8 mouse cellular contexts compared by ENCODE assay signal in genomic region chr11:98776843-98777590, GRCm38 (mm10). TPM values are rescaled to one million over a fixed set of nuclear protein-coding genes. Genes with fewer than 3 reads are reported as not detected.
DNase-seq lines count a peak whose midpoint lies in the region; ATAC-seq and TF ChIP-seq lines count a peak whose summit lies in the region.

No protein-coding gene starts in this region.

- no peaks in the 10 kb centered on the region for H3K36me3 ChIP-seq in ES-Bruce4 (ENCODE audit: control insufficient read depth, insufficient read depth, low read length, poor library complexity, severe bottlenecking)
- H3K36me3 ChIP-seq in lung, embryonic 14.5 days (ENCODE audit: insufficient read depth): no peaks in the 10 kb centered on the region
- H3K36me3 ChIP-seq in stomach, embryonic 16.5 days (ENCODE audit: control insufficient read depth, insufficient read depth, low read length): no peaks in the 10 kb centered on the region

- peak overlapping the region; percentile 52 for H3K9ac ChIP-seq in ES-Bruce4 (ENCODE audit: low read depth, poor library complexity, severe bottlenecking)
- H3K9ac ChIP-seq in lung, embryonic 14.5 days: peak overlapping the region; percentile 1
- peak overlapping the region; percentile 62 for H3K9ac ChIP-seq in stomach, embryonic 16.5 days (ENCODE audit: low read length)

- H3K27ac ChIP-seq in ES-Bruce4 (ENCODE audit: insufficient read depth, low read length): peak overlapping the region; percentile 91
- H3K27ac ChIP-seq in lung, embryonic 14.5 days (ENCODE audit: low read depth): peak overlapping the region; percentile 92
- H3K27ac ChIP-seq in stomach, embryonic 16.5 days (ENCODE audit: low read length): peak overlapping the region; percentile 96

- peak; percentile 57 for DNase-seq in brain, embryonic 14.5 days (ENCODE audit: low read depth)
- DNase-seq in heart, adult 18-20 months: peak; percentile 86 to 92
- peak; percentile 80 for DNase-seq in kidney, adult 18-20 months
- DNase-seq in lung, embryonic 14.5 days: peak; percentile 79
- DNase-seq in c-Kit-positive CD71-positive TER-119-positive erythroid progenitor cells, embryonic 14.5 days (ENCODE audit: low spot score): no peak
- no peak for DNase-seq in frontal cortex, postnatal 25 days (ENCODE audit: low spot score in 2 of 2)

- TF ChIP-seq EP300 in ES-Bruce4 (IDR thresholded peaks at IDR 0.05; ENCODE audit: insufficient read depth, low read depth, low read length): no peak

- H3K4me3 ChIP-seq in ES-Bruce4 (ENCODE audit: low read depth, low read length): peak overlapping the region; percentile 17
- H3K4me3 ChIP-seq in lung, embryonic 14.5 days (ENCODE audit: low read depth, low read length): no peak overlapping the region
- H3K4me3 ChIP-seq in stomach, embryonic 16.5 days (replicated peaks; ENCODE audit: low read length): no peak overlapping the region; the same call in 1 of the 2 replicates

- H3K9me3 ChIP-seq in ES-Bruce4 (replicated peaks; ENCODE audit: control insufficient read depth, insufficient read depth, low read length, poor library complexity, severe bottlenecking): no peaks in the 10 kb centered on the region
- no peaks in the 10 kb centered on the region for H3K9me3 ChIP-seq in lung, embryonic 14.5 days (ENCODE audit: low read depth, low read length)
- H3K9me3 ChIP-seq in stomach, embryonic 16.5 days (replicated peaks; ENCODE audit: control insufficient read depth, low read length): no peaks in the 10 kb centered on the region

- TF ChIP-seq POLR2A in ES-Bruce4 (IDR thresholded peaks at IDR 0.05; ENCODE audit: insufficient read depth, low read length): peak; percentile 94
- no peak for TF ChIP-seq POLR2A in brain, embryonic 14.5 days (IDR thresholded peaks at IDR 0.05; ENCODE audit: borderline replicate concordance, extremely low read depth, insufficient read depth, insufficient read length, poor library complexity, severe bottlenecking)

- H3K4me1 ChIP-seq in ES-Bruce4 (ENCODE audit: control insufficient read depth, insufficient read depth, low read length): peaks cover 4% of the 10 kb centered on the region
- peaks cover 52% of the 10 kb centered on the region for H3K4me1 ChIP-seq in lung, embryonic 14.5 days (ENCODE audit: insufficient read depth)
- H3K4me1 ChIP-seq in stomach, embryonic 16.5 days (ENCODE audit: control insufficient read depth, insufficient read depth, low read length): peaks cover 58% of the 10 kb centered on the region

- no peak for TF ChIP-seq CTCF in ES-Bruce4 (IDR thresholded peaks at IDR 0.05; ENCODE audit: low read depth, low read length)
- no peak for TF ChIP-seq CTCF in brain, embryonic 14.5 days (IDR thresholded peaks at IDR 0.05; ENCODE audit: borderline replicate concordance, extremely low read depth, insufficient read depth, insufficient read length)
- TF ChIP-seq CTCF in lung, embryonic 14.5 days (IDR thresholded peaks at IDR 0.05; ENCODE audit: low read depth): no peak

- ATAC-seq in lung, embryonic 14.5 days (ENCODE audit: insufficient read depth): no peak
- ATAC-seq in stomach, embryonic 16.5 days (ENCODE audit: insufficient read depth, low FRiP score): no peak

- peak overlapping the region; percentile 78 for H3K4me2 ChIP-seq in lung, embryonic 14.5 days
- H3K4me2 ChIP-seq in stomach, embryonic 16.5 days (ENCODE audit: low read depth, low read length): peak overlapping the region; percentile 95

- 10% methylated on average over 9 of the region's 9 CpGs for WGBS in lung, embryonic 14.5 days
- 9% methylated on average over 9 of the region's 9 CpGs for WGBS in stomach, embryonic 16.5 days

- H3K27me3 ChIP-seq in ES-Bruce4 (ENCODE audit: control insufficient read depth, insufficient read depth, low read length, poor library complexity, severe bottlenecking): no peaks in the 10 kb centered on the region
- H3K27me3 ChIP-seq in lung, embryonic 14.5 days (ENCODE audit: insufficient read depth, low read length): no peaks in the 10 kb centered on the region
- no peaks in the 10 kb centered on the region for H3K27me3 ChIP-seq in stomach, embryonic 16.5 days (ENCODE audit: control insufficient read depth, insufficient read depth, low read length)

RNA-seq across cellular contexts. Expression of gene Nr1d1, which starts 1.9 kb away (rescaled TPM):
- 7.4 and 7.5 TPM in 2 replicates for polyA plus RNA-seq in ES-Bruce4 (2011; ENCODE audit: insufficient read depth, insufficient read length, low read depth, missing spikeins)
- 3.6 and 4.1 TPM in 2 replicates for polyA plus RNA-seq in brain, embryonic 14.5 days (2012; rRNA removed)
- 10 to 100 TPM; 54.2 to 67.6 TPM for total RNA-seq in heart, adult 18-20 months (2021)
- 1.4 and 1.7 TPM in 2 replicates for polyA plus RNA-seq in lung, embryonic 14.5 days (2014; fragmentation: Nextera tagmentation; extraction: Ambion mirVana)
- 2.6 and 4.1 TPM in 2 replicates for polyA plus RNA-seq in stomach, embryonic 16.5 days (2015; fragmentation: Nextera tagmentation; extraction: Ambion mirVana)

RNA-seq across cellular contexts. Expression of gene Msl1, which starts 18.3 kb away (rescaled TPM):
- polyA plus RNA-seq in ES-Bruce4 (2011; ENCODE audit: insufficient read depth, insufficient read length, low read depth, missing spikeins): 68.7 and 69.1 TPM in 2 replicates
- polyA plus RNA-seq in brain, embryonic 14.5 days (2012; rRNA removed): 92.1 and 104 TPM in 2 replicates
- 10 to 100 TPM; 71.7 to 73.3 TPM for total RNA-seq in heart, adult 18-20 months (2021)
- 16.2 and 16.3 TPM in 2 replicates for polyA plus RNA-seq in lung, embryonic 14.5 days (2014; fragmentation: Nextera tagmentation; extraction: Ambion mirVana)
- polyA plus RNA-seq in stomach, embryonic 16.5 days (2015; fragmentation: Nextera tagmentation; extraction: Ambion mirVana): 18.0 and 18.4 TPM in 2 replicates

RNA-seq across cellular contexts. Expression of gene Casc3, which starts 27.7 kb away (rescaled TPM):
- polyA plus RNA-seq in ES-Bruce4 (2011; ENCODE audit: insufficient read depth, insufficient read length, low read depth, missing spikeins): 55.0 and 57.7 TPM in 2 replicates
- polyA plus RNA-seq in brain, embryonic 14.5 days (2012; rRNA removed): 66.6 and 74.3 TPM in 2 replicates
- 10 to 100 TPM; 17.2 to 19.3 TPM for total RNA-seq in heart, adult 18-20 months (2021)
- 41.0 and 42.8 TPM in 2 replicates for polyA plus RNA-seq in lung, embryonic 14.5 days (2014; fragmentation: Nextera tagmentation; extraction: Ambion mirVana)
- 25.1 and 26.3 TPM in 2 replicates for polyA plus RNA-seq in stomach, embryonic 16.5 days (2015; fragmentation: Nextera tagmentation; extraction: Ambion mirVana)

RNA-seq across cellular contexts. Expression of gene Thra, which starts 36.6 kb away (rescaled TPM):
- polyA plus RNA-seq in ES-Bruce4 (2011; ENCODE audit: insufficient read depth, insufficient read length, low read depth, missing spikeins): 20.7 and 24.6 TPM in 2 replicates
- 600 and 616 TPM in 2 replicates for polyA plus RNA-seq in brain, embryonic 14.5 days (2012; rRNA removed)
- total RNA-seq in heart, adult 18-20 months (2021): 100 to 1,000 TPM in 1 of 2 experiments, 10 to 100 TPM in 1; 99.7 to 103 TPM
- polyA plus RNA-seq in lung, embryonic 14.5 days (2014; fragmentation: Nextera tagmentation; extraction: Ambion mirVana): 46.8 and 47.1 TPM in 2 replicates
- 32.9 and 37.8 TPM in 2 replicates for polyA plus RNA-seq in stomach, embryonic 16.5 days (2015; fragmentation: Nextera tagmentation; extraction: Ambion mirVana)

RNA-seq across cellular contexts. Expression of gene Med24, which starts 47.8 kb away (rescaled TPM):
- polyA plus RNA-seq in ES-Bruce4 (2011; ENCODE audit: insufficient read depth, insufficient read length, low read depth, missing spikeins): 83.5 and 85.8 TPM in 2 replicates
- 134 and 170 TPM in 2 replicates for polyA plus RNA-seq in brain, embryonic 14.5 days (2012; rRNA removed)
- 10 to 100 TPM; 42.0 to 44.2 TPM for total RNA-seq in heart, adult 18-20 months (2021)
- 53.0 and 53.5 TPM in 2 replicates for polyA plus RNA-seq in lung, embryonic 14.5 days (2014; fragmentation: Nextera tagmentation; extraction: Ambion mirVana)
- polyA plus RNA-seq in stomach, embryonic 16.5 days (2015; fragmentation: Nextera tagmentation; extraction: Ambion mirVana): 42.2 and 44.2 TPM in 2 replicates

Comparison
In these comparisons a context has a peak if more than half of its experiments do, and no peak if none do; other contexts are left out.
1. H3K9ac ChIP-seq: peak in every context shown above with its lines; median percentile 62 in stomach, embryonic 16.5 days; 52 in ES-Bruce4; 1 in lung, embryonic 14.5 days.
2. DNase-seq: peak in brain, embryonic 14.5 days (single experiment), heart, adult 18-20 months (2 of 2), kidney, adult 18-20 months (single experiment) and lung, embryonic 14.5 days (single experiment); none in c-Kit-positive CD71-positive TER-119-positive erythroid progenitor cells, embryonic 14.5 days (single experiment) and frontal cortex, postnatal 25 days (0 of 2).
3. Peak in every context shown above with its lines, with median percentiles within 50 percentile points of each other: H3K27ac ChIP-seq.